Mouse (Mus musculus) ES-Bruce4 (cell line): ENCODE data around the gene Ceacam14.

Experiments used
- CTCF ChIP-seq: IDR thresholded peaks from one replicate; pipeline ENCODE4 v1.8.1; 2011; ENCODE audit warnings: low read depth, low read length
- EP300 ChIP-seq: IDR thresholded peaks from 2 replicates; pipeline ENCODE4 v1.6.1; 2011; ENCODE audit warnings: low read depth, low read length; ENCODE audit not compliant: insufficient read depth
- POLR2A ChIP-seq: IDR thresholded peaks from one replicate; pipeline ENCODE4 v1.8.1; 2011; ENCODE audit warnings: low read length; ENCODE audit not compliant: insufficient read depth

- TF ChIP-seq POLR2A (no peak), EP300 (no peak), CTCF (no peak)
Observed at GRCm38 (mm10) chr7:17812333-17812732, at the start of gene Ceacam14.
